Mouse (Mus musculus) hindbrain, embryonic 10.5 days (tissue): ENCODE results near the gene Cops6. TPM values are rescaled to one million over a fixed set of nuclear protein-coding genes. Genes with fewer than 3 reads are reported as not detected.

ENCODE experiments used
- DNase-seq: peaks from one replicate; pipeline ENCODE4 v3.0.0-alpha.2; 2017; ENCODE audit warnings: low spot score
- H3K27ac ChIP-seq: fragments of 300-500 bp; sonication (generic); 2 replicates; pipeline ENCODE4 v1.5.1; 2016; ENCODE audit warnings: mild to moderate bottlenecking, moderate library complexity
- H3K27me3 ChIP-seq: fragments of 300-500 bp; sonication (generic); 2 replicates; pipeline ENCODE4 v1.6.1; 2016; ENCODE audit warnings: mild to moderate bottlenecking; ENCODE audit not compliant: poor library complexity, insufficient read depth, severe bottlenecking
- H3K36me3 ChIP-seq: fragments of 300-500 bp; sonication (generic); 2 replicates; pipeline ENCODE4 v1.6.1; 2016; ENCODE audit warnings: mild to moderate bottlenecking, moderate library complexity
- H3K4me1 ChIP-seq: fragments of 300-500 bp; sonication (generic); replicated peaks from 2 replicates; pipeline ENCODE4 v1.6.1; 2016; ENCODE audit warnings: mild to moderate bottlenecking
- H3K4me3 ChIP-seq: fragments of 300-500 bp; sonication (generic); 2 replicates; pipeline ENCODE4 v1.5.1; 2016; ENCODE audit warnings: mild to moderate bottlenecking, moderate library complexity
- H3K9me3 ChIP-seq: fragments of 300-500 bp; sonication (generic); 2 replicates; pipeline ENCODE4 v1.6.1; 2016; ENCODE audit warnings: mild to moderate bottlenecking, moderate library complexity
- WGBS: fragments of 180-500 bp; shearing (Covaris S2); methylation state at CpG from one replicate; pipeline ENCODE4 v1.1.7; 2016; 5-methylcytosine and 5-hydroxymethylcytosine counted together
- polyA plus RNA-seq: library from polyadenylated mRNA; unstranded; fragments of >200 nt; fragmentation: Nextera tagmentation; extraction: Ambion mirVana; gene quantifications from 2 replicates; pipeline ENCODE4 v1.2.1, GENCODE M21; 2016

Cops6 gene
- polyA plus RNA-seq = 354 and 372 TPM in 2 replicates

DNA sequence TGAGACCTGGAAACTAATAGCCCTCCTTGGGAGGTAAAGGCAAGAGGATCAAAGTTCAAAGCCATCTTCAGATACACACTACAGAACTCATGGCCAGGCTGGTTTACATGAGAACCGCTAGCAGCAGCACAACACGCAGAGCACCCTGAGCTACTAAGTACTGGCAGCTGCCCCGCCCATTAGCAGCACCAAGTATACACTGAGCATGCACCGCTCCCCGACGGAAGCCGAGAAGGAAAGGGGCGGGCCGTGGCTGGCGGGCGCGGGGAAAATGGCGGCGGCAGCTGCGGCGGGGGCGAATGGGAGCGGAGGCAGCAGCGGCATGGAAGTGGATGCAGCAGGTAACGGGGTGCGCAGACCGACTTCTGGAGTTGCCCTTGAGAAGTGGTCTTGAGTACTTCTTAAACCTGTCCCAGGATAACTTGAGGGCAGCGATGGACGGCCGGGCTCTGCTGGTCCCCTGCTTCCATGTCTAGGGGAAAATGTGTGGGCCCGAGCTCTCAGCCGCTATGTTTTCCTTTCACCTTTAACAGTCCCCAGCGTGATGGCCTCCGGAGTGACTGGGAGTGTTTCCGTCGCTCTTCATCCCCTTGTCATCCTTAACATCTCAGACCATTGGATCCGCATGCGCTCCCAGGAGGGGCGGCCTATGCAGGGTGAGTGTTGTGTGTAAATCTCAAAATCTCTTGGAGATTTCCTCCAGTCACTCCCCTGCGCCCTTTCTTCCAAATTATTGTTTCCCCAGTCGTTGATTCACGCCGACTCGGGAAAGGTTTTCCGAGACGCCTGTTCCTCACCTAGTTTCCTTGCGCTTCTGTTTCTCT is at the start of gene Cops6:
TSS of gene Cops6 (plus strand) at position 230 of the 824 bp plus-strand sequence.
- H3K36me3 ChIP-seq = peaks cover 42% of the 10 kb centered on the region
- H3K27ac ChIP-seq = peak within 1 kb of the TSS; percentile 89
- H3K4me1 ChIP-seq = peaks cover 30% of the 10 kb centered on the region
- no peaks in the 10 kb centered on the region for H3K27me3 ChIP-seq
- peak within 1 kb of the TSS; percentile 82 for H3K4me3 ChIP-seq
- 1% methylated on average over 42 of the region's 42 CpGs for WGBS
- peak; percentile 94 for DNase-seq
- H3K9me3 ChIP-seq = no peaks in the 10 kb centered on the region

DNA sequence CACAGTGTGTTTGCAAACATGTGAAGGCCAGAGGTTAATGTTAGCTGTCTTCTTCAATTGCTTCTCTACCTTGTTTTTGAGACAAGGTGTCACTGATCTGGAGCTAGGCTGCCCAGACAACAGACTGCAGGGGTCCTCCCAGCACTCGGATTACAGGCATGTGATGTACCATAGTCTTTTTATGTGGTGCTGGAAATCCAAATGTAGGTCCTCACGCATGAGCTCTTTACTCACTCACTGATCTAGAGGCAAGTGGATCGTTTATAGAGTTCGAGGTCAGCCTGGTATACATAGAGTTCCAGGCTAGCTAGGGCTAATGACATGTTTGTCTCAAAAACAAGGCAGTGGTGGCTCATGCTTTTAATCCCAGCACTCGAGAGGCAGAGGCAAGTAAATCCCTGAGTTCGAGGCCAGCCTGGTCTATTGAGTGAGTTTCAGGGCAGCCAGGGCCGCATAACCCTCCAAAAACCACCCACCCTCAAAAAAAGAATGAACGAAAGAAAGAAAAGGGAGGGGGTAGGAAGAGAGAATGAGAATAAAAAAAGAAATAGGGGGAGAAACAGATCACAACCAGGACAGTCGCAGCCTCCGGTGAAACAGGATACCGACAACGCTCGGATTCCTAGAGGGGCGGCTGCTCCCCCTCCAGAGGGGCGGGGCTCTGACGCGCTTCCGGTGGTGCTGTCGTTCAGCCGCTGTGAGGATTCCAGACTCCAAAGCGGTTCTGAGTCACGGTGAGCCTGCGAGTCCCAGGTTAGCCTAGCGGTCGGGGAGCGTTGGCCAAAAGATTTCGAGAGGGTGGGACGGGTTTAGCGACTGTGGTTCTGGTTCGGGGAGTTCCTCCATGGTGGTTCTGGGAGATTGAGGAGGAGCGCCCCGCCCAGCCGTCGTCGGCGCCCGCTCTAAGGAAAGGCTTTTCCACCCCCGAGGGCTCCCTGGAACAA is 44.3 kb upstream of the Cops6 start, which contains the start of gene Zscan21:
TSS of gene Zscan21 (plus strand) at position 649 of the 944 bp plus-strand sequence.
- Histone ChIP-seq H3K27me3 (no peaks in the 10 kb centered on the region), H3K27ac (peak within 1 kb of the TSS; percentile 94), H3K9me3 (no peaks in the 10 kb centered on the region), H3K4me3 (peak within 1 kb of the TSS; percentile 71), H3K36me3 (peaks cover 25% of the 10 kb centered on the region), H3K4me1 (peaks cover 16% of the 10 kb centered on the region)
- 7% methylated on average over 38 of the region's 38 CpGs for WGBS
- peak; percentile 90 for DNase-seq

GRCm38 (mm10) chr5:138117199-138118015 is 43.5 kb upstream of the Cops6 start:
- Histone ChIP-seq H3K27ac (peak overlapping the region; percentile 94), H3K4me3 (peak overlapping the region; percentile 71), H3K9me3 (no peaks in the 10 kb centered on the region), H3K36me3 (peaks cover 30% of the 10 kb centered on the region), H3K4me1 (peaks cover 16% of the 10 kb centered on the region), H3K27me3 (no peaks in the 10 kb centered on the region)
- no peak for DNase-seq
- WGBS = 14% methylated on average over 16 of the region's 16 CpGs

GRCm38 (mm10) chr5:138118041-138118440 is 42.8 kb upstream of the Cops6 start:
- Histone ChIP-seq H3K4me3 (peak overlapping the region; percentile 71), H3K27ac (peak overlapping the region; percentile 94; the same call in 1 of the 2 replicates), H3K9me3 (no peaks in the 10 kb centered on the region), H3K36me3 (peaks cover 36% of the 10 kb centered on the region), H3K27me3 (no peaks in the 10 kb centered on the region), H3K4me1 (peaks cover 16% of the 10 kb centered on the region)
- no peak for DNase-seq
- 89% methylated on average over 3 of the region's 3 CpGs for WGBS

DNA sequence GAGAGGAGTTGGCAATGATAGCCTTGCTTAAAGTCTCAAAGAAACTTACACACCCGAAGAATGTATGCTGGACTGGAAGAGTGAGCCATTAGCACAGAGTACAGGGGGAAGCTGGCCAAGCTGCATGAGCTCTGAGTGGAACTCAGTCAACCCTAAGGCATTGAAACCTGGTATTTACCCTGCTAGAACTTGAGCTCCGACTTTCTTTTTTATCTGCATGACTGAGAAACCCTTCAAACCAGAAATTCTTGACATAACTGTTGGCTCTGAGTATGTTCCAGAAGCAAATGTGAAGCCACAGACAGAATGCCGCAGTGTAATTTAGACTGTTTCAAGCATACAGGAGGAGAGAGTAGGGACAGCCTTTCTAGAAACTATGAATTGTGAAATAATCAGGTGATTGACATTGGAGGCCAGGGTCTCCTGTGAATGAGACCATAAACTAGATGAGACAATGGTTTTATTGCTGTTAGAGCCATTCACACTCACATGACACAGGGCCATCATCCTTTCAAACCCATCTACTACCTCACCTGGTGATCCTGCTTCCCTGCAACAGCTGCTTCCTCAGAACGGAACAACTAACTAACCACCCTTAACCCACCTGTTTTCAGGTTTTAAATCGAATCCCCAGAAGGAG is 28.3 kb upstream of the Cops6 start:
- H3K4me3 ChIP-seq = no peak overlapping the region
- no peaks in the 10 kb centered on the region for H3K27me3 ChIP-seq
- H3K27ac ChIP-seq = no peak overlapping the region
- DNase-seq = no peak
- H3K36me3 ChIP-seq = peaks cover 85% of the 10 kb centered on the region
- H3K9me3 ChIP-seq = no peaks in the 10 kb centered on the region
- WGBS = 94% methylated on average over 5 of the region's 5 CpGs
- H3K4me1 ChIP-seq = no peaks in the 10 kb centered on the region

DNA sequence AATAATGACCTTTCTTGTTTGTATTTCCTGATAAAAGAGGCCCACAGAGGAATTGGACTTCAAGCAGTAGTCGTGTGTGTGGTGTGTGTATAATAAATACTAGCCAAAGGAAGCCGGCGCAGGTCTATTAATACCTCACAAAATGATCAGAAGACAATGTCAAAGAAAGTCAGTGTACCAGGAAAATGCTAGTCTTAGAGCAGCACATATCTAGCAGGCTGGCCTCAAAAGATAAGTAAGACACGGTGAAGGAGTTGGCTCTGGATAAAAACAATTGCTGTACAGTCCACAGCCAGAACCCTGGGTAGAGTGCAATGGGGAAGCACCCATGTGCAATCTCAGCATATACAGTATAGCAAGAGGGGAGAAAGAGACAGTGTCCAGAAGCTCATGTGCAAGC is 23.6 kb upstream of the Cops6 start:
- Histone ChIP-seq H3K36me3 (peaks cover 50% of the 10 kb centered on the region), H3K27ac (no peak overlapping the region), H3K4me3 (no peak overlapping the region), H3K4me1 (no peaks in the 10 kb centered on the region), H3K9me3 (no peaks in the 10 kb centered on the region), H3K27me3 (no peaks in the 10 kb centered on the region)
- DNase-seq = no peak
- 91% methylated on average over 4 of the region's 4 CpGs for WGBS

DNA sequence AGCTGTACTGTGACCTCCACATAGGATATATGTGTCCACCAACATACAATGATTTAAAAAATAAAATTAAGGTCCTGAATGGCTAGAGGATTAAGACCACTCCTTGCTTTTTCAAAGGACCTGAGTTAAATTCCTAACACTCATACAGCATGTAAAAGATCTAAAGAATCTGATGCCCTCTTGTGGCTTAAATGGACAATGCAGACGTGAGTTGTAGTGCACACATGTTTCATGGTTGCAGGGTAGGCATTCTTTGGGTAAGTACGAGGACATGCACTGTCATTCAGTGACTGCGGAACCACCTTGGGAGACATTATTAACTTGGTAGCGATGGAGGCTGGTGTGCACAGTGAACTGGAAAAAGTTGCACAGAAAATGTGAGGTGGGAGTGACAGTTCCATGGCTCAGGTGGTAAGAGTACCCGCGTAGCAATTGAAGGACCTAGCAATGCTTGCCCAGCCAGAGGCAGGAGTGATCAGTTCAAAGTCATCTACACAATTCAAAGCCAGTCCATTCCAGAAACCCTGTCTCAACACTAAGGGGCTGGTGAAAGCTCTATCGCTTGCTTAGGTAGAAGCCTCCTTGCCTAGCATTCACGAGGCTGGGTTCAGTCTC is 22.8 kb upstream of the Cops6 start:
- Histone ChIP-seq H3K4me1 (no peaks in the 10 kb centered on the region), H3K4me3 (no peak overlapping the region), H3K9me3 (no peaks in the 10 kb centered on the region), H3K36me3 (peaks cover 49% of the 10 kb centered on the region), H3K27me3 (no peaks in the 10 kb centered on the region), H3K27ac (no peak overlapping the region)
- no peak for DNase-seq
- WGBS = 61% methylated on average over 8 of the region's 8 CpGs

DNA sequence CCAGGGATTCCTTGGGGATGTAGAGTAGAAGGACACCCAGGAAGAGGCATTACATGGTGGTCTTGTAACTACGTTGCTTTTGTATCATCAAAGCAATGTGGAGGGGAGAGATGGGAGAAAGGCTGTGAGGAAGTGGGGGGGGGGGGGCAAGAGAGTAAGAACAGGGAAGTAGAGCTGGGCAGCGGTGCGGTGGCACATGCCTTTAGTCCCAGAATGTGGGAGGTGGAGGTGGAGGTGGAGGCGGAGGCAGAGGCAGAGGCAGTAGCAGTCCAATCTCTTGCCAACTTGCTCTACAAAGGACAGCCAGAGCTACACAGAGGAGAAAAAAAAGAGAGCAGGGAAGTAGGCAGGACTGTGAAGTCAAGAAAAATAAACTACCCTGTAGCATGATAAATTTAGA is 22.3 kb upstream of the Cops6 start:
- H3K36me3 ChIP-seq = peaks cover 49% of the 10 kb centered on the region
- no peaks in the 10 kb centered on the region for H3K9me3 ChIP-seq
- H3K4me1 ChIP-seq = no peaks in the 10 kb centered on the region
- 77% methylated on average over 4 of the region's 4 CpGs for WGBS
- H3K4me3 ChIP-seq = no peak overlapping the region
- DNase-seq = no peak
- no peak overlapping the region for H3K27ac ChIP-seq
- no peaks in the 10 kb centered on the region for H3K27me3 ChIP-seq

- 87% methylated on average over 3 of the region's 3 CpGs for WGBS
- DNase-seq = no peak
- Histone ChIP-seq H3K4me1 (peaks cover 11% of the 10 kb centered on the region; the same call in 1 of the 2 replicates), H3K27me3 (no peaks in the 10 kb centered on the region), H3K9me3 (no peaks in the 10 kb centered on the region), H3K4me3 (peak overlapping the region; percentile 89), H3K27ac (peak overlapping the region; percentile 99), H3K36me3 (peaks cover 35% of the 10 kb centered on the region)
Observed at GRCm38 (mm10) chr5:138154390-138154789, 6.5 kb upstream of the Cops6 start.

GRCm38 (mm10) chr5:138155443-138155976 is 5.4 kb upstream of the Cops6 start, which contains the start of gene Zfp113:
Zfp113 (minus strand) TSS chr5:138155744.
- peak; percentile 91 for DNase-seq
- Histone ChIP-seq H3K4me1 (peaks cover 14% of the 10 kb centered on the region), H3K9me3 (no peaks in the 10 kb centered on the region), H3K4me3 (peak within 1 kb of the TSS; percentile 89), H3K27ac (peak within 1 kb of the TSS; percentile 99), H3K36me3 (peaks cover 29% of the 10 kb centered on the region), H3K27me3 (no peaks in the 10 kb centered on the region)
- under 1% methylated on average over 31 of the region's 31 CpGs for WGBS

DNA sequence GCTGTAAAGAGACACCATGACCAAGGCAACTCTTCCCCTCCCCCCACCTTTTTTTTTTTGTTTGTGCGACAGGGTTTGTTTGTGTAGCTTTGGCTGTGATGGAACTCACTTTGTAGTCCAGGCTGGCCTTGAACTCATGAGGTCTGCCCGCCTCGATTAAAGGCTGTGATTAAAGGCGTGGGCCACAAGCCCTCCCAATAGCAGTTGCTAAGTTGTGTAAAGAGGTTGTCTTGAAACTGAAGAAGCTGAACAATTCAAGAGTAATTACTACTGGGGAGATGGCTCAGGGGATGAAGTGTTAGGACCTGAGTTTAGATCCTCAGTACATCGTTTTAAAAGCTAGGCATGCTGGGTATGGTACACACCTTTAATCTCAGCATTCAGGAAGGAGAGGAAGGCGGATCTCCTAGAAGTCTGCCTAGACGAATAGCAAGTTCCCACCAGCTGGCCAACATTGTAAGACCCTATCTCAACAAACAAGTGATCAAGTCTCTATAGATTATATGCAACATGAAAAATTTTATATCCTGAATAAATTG is 578 bp upstream of the Cops6 start:
- 72% methylated on average over 7 of the region's 7 CpGs for WGBS
- DNase-seq = no peak
- H3K27me3 ChIP-seq = no peaks in the 10 kb centered on the region
- peak overlapping the region; percentile 89 for H3K27ac ChIP-seq
- H3K4me1 ChIP-seq = peaks cover 24% of the 10 kb centered on the region
- no peaks in the 10 kb centered on the region for H3K9me3 ChIP-seq
- peak overlapping the region; percentile 82 for H3K4me3 ChIP-seq
- H3K36me3 ChIP-seq = peaks cover 34% of the 10 kb centered on the region
